Mouse (Mus musculus) heart, adult 11 months (tissue): ENCODE results near the gene Tcn2.

Experiments
- DNase-seq: peaks from one replicate; pipeline ENCODE4 v3.0.0; 2022

Tcn2 gene

GRCm38 (mm10) chr11:3931511-3932211, at the start of gene Tcn2:
Gene Tcn2 (minus strand): TSS chr11:3932159.
- peak; percentile 99 for DNase-seq

- DNase-seq: no peak
Observed at GRCm38 (mm10) chr11:3981536-3981935, 49.6 kb upstream of the Tcn2 start.

GRCm38 (mm10) chr11:3978421-3978820, 46.5 kb upstream of the Tcn2 start:
- DNase-seq: no peak

- DNase-seq: no peak
Observed at GRCm38 (mm10) chr11:3976678-3977077, 44.7 kb upstream of the Tcn2 start, which contains the start of gene 4930556J24Rik. Gene 4930556J24Rik (minus strand): TSS chr11:3976778.

GRCm38 (mm10) chr11:3974311-3974710, 42.4 kb upstream of the Tcn2 start:
- peak; percentile 73 for DNase-seq

- DNase-seq: peak; percentile 63
Observed at GRCm38 (mm10) chr11:3973081-3973480, 41.1 kb upstream of the Tcn2 start.

GRCm38 (mm10) chr11:3970361-3970760, 38.4 kb upstream of the Tcn2 start:
- DNase-seq: peak; percentile 76

- DNase-seq: peak; percentile 61
Observed at GRCm38 (mm10) chr11:3969837-3970236, 37.9 kb upstream of the Tcn2 start.

GRCm38 (mm10) chr11:3964416-3965172, 32.6 kb upstream of the Tcn2 start:
- peak; percentile 25 for DNase-seq

GRCm38 (mm10) chr11:3963610-3964415, 31.9 kb upstream of the Tcn2 start, which contains the start of gene Pes1:
Gene Pes1 (plus strand): TSS chr11:3963975.
- peak; percentile 98 for DNase-seq

GRCm38 (mm10) chr11:3963155-3963554, 31.2 kb upstream of the Tcn2 start:
- no peak for DNase-seq

GRCm38 (mm10) chr11:3961761-3962160, 29.8 kb upstream of the Tcn2 start:
- peak; percentile 52 for DNase-seq

- no peak for DNase-seq
Observed at GRCm38 (mm10) chr11:3960901-3961300, 28.9 kb upstream of the Tcn2 start.

GRCm38 (mm10) chr11:3955371-3955770, 23.4 kb upstream of the Tcn2 start:
- DNase-seq: peak; percentile 59

GRCm38 (mm10) chr11:3954876-3955275, 22.9 kb upstream of the Tcn2 start:
- peak; percentile 30 for DNase-seq

GRCm38 (mm10) chr11:3946386-3946785, 14.4 kb upstream of the Tcn2 start:
- peak; percentile 25 for DNase-seq

GRCm38 (mm10) chr11:3941371-3941770, 9.4 kb upstream of the Tcn2 start:
- peak; percentile 43 for DNase-seq

GRCm38 (mm10) chr11:3937321-3937874, 5.4 kb upstream of the Tcn2 start:
- peak; percentile 71 for DNase-seq

GRCm38 (mm10) chr11:3936318-3936717, 4.4 kb upstream of the Tcn2 start:
- no peak for DNase-seq

- DNase-seq: peak; percentile 75
Observed at GRCm38 (mm10) chr11:3935135-3935534, 3.2 kb upstream of the Tcn2 start.

GRCm38 (mm10) chr11:3933756-3934285, 1.9 kb upstream of the Tcn2 start:
- peak; percentile 75 for DNase-seq

GRCm38 (mm10) chr11:3930931-3931330, 1.0 kb downstream of the Tcn2 start:
- peak; percentile 86 for DNase-seq

- DNase-seq: peak; percentile 84
Observed at GRCm38 (mm10) chr11:3930019-3930418, 1.9 kb downstream of the Tcn2 start.
